Mouse (Mus musculus) cerebellum, adult 2 months (tissue): ENCODE results near the gene Speer4e.
"Not testable (repeated sequence)": the region's sequence is repeated elsewhere in the genome, so short reads cannot be mapped to it uniquely, and the experiment has no call there.

Source experiments
- CTCF ChIP-seq: fragments of 200-500 bp; IDR thresholded peaks from 2 replicates; pipeline ENCODE4 v1.5.1; 2011; ENCODE audit warnings: low read depth, mild to moderate bottlenecking, control low read depth, low read length, moderate library complexity, borderline replicate concordance; ENCODE audit not compliant: insufficient read depth
- POLR2A ChIP-seq: fragments of 200-500 bp; IDR thresholded peaks from 2 replicates; pipeline ENCODE4 v1.6.1; 2011; ENCODE audit warnings: low read length, control low read depth, borderline replicate concordance; ENCODE audit not compliant: insufficient read depth

GRCm38 (mm10) chr5:14972841-14973240, 34.6 kb upstream of the Speer4e start:
- not testable (repeated sequence) for TF ChIP-seq POLR2A, CTCF
